Mouse (Mus musculus): Measurements from ENCODE around the gene Plekha5. TPM values are rescaled to one million over a fixed set of nuclear protein-coding genes. Genes with fewer than 3 reads are reported as not detected.

Gene Plekha5
- total RNA-seq, 2 experiments from 2014 or later, result 29.6 to 37.9 TPM

DNA sequence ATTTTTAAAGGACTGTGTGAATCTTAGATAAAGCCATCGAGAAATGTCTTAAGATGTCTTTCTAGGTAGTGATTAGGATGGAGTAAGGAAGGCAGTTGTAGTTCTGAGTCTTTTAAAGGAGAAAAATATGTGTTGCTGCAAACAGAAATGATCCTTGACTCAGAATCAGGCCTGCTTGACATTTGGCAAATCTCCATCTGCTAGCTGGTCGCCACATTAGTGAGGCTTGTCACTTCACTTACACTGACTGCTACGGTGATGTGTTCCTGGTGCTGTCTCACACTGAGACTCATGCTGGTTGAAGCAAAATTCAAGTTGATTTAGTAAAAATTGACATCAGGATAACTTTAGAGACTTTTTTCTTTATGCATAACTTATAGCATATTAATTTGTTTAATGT, 32.0 kb downstream of the Plekha5 start:
- DNase-seq, result peak; percentile 19

- DNase-seq, result no peak
These were observed 32.7 kb downstream of the Plekha5 start for GRCm38 (mm10) chr6:140456393-140457163.

- no peak for DNase-seq
These were observed 36.5 kb downstream of the Plekha5 start for GRCm38 (mm10) chr6:140460398-140460797.

DNA sequence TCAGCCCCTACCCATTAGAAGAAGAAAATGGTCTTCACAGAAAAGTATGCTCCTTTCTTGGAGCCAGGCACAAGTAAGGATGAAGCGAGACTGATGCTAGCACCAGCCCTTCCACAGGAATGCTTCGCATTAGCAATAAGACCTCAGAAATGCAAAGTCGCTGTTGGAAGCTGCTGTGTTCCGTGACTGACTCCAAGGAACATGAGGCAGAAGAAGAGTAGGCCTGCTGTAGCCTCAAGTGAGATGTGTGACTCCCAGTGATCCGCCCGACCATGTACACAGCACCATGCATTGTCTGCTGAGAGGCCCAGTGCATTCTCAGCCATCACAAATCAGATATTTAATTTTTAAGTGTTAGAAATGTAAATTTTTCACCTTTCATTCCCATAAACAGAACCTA, 41.0 kb downstream of the Plekha5 start:
- DNase-seq, result no peak

- DNase-seq, result peak; percentile 33
These were observed 42.2 kb downstream of the Plekha5 start for GRCm38 (mm10) chr6:140465946-140466646.

DNA sequence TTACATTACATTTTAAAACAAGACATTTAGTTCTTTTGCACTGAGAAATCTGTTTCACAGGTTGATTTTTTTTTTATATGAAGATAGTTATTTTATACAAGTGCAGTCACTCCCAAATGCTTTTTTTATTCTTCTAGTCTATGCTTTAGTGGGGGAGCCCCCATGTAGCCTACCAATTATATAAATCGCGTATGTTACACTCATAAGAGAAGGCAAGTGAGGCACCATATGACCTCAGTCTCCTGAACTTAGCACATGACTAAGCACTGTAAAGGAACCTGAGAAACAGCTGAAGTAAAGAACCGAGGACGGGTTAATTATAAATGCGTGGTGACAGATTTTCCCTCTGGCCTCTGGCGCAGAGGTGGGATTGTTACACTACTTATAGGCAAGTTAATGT, 43.0 kb downstream of the Plekha5 start:
- no peak for DNase-seq

- no peak for DNase-seq
These were observed 44.0 kb downstream of the Plekha5 start for GRCm38 (mm10) chr6:140467851-140468250.

DNA sequence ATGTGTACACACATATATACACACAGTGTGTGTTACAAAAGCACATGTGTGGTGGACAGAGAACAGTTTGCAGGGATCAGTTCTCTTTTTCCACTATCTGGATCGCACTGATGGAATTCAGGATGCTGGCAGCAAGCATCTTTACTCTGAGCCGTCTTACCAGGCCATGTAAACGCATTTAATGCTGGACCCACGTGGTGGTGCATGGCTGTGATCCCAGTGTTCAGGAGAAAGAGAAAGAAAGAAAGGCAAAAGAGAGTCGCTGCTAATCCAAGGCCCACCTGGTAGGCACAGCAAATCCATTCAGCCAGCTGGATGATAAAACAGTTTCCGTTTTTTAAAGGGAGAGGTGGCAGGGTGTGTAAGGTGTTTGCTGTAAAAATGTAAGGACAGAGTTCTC, 45.9 kb downstream of the Plekha5 start:
- DNase-seq, result no peak

GRCm38 (mm10) chr6:140471751-140472150, 47.9 kb downstream of the Plekha5 start:
- no peak for DNase-seq

GRCm38 (mm10) chr6:140472345-140472744, 48.5 kb downstream of the Plekha5 start:
- peak; percentile 77 for DNase-seq

DNA sequence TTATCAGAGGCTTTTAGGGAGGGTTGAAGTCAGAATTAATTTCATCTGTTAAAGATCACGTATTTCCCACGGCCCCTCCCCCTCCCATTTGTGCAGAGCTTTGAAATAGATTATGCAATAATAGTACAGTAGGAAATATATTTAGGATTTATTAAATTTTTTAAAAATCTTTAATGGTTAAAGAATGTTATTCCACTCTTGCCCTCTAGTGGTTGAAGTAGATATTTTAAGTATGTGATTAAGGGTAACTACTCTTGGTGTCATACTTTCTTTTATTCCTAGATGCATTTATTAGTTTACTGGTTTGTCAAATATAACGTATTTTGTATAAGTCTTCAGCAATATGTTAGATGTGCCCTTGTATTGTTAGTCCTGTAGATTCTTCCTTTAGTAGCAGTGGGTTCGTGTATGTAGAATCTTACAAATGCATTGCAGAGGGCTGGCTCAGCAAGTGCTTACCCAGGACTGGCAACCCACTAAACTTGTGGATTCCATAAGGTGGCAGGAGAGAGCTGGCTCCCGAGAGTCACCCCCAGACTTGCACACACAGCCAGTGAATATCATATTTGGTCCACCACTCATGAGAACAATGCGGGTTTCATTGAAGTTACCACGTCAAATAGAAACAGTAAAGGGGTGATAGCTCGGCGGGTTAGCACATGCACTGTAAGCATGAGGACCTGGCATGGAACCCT, 51.7 kb downstream of the Plekha5 start:
- no peak for DNase-seq

DNA sequence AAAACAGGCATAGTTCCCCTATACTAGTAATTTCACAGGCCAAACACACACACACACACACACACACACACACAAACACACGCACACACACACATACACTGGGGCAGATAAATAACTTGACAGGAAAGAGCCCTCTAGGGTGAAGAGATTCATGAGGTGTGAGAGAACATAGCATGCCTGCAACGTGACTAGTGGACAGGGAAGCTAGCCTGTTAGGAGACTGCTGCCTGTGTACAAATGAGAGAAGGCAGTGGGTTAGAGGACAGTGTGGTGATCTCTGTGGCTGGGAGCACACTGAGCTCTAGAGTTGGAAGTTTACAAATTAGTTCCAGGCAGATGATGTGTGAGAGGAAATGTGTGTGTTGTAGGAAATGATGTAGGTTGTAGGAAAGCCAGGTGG, 53.1 kb downstream of the Plekha5 start:
- no peak for DNase-seq

DNA sequence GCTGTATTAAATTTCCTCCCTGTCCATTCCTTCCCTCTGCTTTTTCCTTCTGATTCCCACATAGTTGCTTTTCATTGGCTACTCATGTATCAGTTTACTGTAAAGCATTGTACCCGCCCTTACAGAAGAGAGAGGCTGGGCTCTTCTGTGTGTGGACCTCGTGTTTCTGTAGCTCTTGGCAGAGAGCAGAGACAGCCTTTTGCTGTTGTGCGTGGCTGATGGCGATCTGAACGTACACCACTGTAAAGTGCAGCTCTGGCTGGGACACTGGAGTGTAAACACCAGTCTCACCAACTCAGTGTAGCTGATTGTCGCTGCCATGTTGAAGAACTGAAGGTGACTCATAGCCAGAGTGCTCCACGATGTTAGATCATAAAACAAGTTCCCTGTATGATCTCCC, 54.2 kb downstream of the Plekha5 start:
- no peak for DNase-seq

- no peak for DNase-seq
These were observed 55.1 kb downstream of the Plekha5 start for GRCm38 (mm10) chr6:140478943-140479342.

GRCm38 (mm10) chr6:140480425-140481081, 56.7 kb downstream of the Plekha5 start:
- DNase-seq, result no peak

DNA sequence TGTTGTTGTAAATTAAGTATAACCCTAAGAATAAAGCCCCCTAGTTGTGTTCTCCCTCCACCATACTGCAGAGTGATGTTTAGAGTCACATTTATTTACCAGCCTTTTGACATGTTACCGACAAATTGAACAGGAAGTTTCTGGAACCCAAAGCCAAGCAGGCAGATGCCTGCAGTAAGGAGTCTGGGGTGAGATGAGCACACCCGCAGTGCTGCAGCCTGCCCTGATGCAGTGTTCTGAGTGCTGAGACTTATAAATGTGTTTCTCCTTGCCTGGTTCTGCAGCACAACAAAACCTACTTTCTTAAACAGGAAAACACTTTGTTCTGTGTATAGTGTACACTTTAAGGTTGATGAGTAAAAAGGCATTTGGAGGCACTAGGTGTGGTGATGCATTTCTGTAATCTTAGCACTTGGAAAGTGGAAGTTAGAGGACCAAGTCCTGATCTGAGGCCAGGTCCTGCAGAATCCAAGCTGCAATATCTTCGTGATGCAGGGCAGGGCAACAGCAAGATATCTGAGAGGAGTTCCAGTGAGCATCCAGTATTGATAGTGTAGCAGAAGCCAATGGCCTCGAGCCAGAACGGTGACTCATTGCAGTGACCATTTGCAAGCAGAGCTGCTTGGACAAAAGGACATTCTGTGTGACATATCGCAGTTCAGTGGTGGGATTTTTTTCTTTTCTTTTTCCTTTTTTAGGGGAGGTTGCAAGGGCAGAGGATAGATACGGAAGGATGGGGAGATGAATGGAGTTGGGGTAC, 58.0 kb downstream of the Plekha5 start:
- DNase-seq, result peak; percentile 92

DNA sequence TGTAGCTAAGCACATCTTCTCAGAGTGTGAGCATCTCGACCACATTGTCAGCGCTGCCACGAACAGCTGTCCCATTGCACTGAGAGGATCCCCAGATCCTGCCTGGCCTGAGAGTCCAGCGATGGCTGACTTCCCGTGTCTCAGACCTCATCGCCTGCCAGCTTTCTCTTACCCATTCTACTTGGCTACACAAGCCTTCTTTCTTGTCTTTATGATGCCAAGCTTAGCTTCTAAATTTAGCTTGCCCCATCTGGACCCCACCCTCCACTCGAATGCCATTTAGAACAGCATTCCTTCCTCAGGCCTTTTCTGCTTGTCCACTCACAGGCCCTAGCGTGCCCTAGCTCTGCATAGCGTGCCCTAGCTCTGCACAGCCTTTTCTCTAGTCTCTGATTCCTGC, 60.3 kb downstream of the Plekha5 start:
- DNase-seq, result peak; percentile 22

DNA sequence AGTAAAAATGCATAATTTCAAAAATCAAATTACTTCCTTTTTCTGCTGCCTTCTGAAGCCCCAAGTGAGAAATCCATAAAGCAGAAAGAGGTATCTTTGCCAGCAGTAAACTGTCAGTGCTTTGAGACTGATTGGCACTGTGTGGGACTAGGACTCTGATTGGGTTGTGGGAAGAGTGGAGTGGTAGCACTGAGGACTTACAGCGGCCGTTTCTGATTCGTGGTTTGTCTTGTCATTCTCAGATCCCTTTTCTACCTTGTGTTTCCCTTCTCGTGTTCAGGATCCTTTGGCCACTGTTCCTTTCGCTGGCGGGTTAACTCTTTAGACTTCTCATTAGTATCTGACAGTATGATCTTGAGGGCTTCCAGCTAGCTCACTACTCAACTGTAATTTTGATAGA, 61.8 kb downstream of the Plekha5 start:
- DNase-seq, result no peak

- DNase-seq, result no peak
These were observed 62.8 kb downstream of the Plekha5 start for GRCm38 (mm10) chr6:140486685-140487084.

GRCm38 (mm10) chr6:140487489-140487888, 63.6 kb downstream of the Plekha5 start:
- DNase-seq, result no peak

DNA sequence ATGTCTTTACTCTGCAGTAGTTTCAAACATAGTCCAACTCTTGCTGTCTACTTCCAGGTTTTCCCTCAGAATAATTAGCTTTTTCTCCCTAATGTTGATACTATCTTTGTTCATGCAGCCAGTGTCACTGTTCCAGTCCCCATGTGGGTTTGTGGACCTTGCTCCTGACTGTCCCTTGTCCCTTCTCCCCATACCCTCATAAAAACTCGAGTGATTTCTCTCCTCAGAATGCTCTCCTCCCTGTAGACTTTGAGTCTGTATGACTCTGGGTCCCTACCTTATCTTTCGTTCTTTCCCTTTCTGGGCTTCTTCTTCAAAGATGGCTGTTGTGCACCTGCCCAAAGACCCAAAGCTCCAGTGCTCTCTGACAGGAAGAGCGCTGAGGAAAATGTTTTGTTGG, 64.8 kb downstream of the Plekha5 start:
- DNase-seq, result no peak

- no peak for DNase-seq
These were observed 65.7 kb downstream of the Plekha5 start for GRCm38 (mm10) chr6:140489570-140489969.
